Mouse (Mus musculus) midbrain, embryonic 11.5 days (tissue): Measurements from ENCODE around the gene Ankrd44. TPM values are rescaled to one million over a fixed set of nuclear protein-coding genes. Genes with fewer than 3 reads are reported as not detected.

Experiments used
- ATAC-seq: fragments of 200-750 bp; cut with Nextera tagmentation; 2 replicates; pipeline ENCODE4 v1.8.0; 2017; ENCODE audit warnings: moderate TSS enrichment, moderate library complexity; ENCODE audit not compliant: low FRiP score
- DNase-seq: peaks from one replicate; pipeline ENCODE4 v3.0.0; 2015; ENCODE audit warnings: low spot score; ENCODE audit errors: missing footprints
- H3K27ac ChIP-seq: fragments of 300-500 bp; sonication (generic); 2 replicates; pipeline ENCODE4 v1.5.1; 2014; ENCODE audit warnings: low read depth, low read length
- H3K27me3 ChIP-seq: fragments of 300-500 bp; sonication (generic); 2 replicates; pipeline ENCODE4 v1.6.1; 2014; ENCODE audit warnings: mild to moderate bottlenecking, low read length, moderate library complexity, mixed read lengths; ENCODE audit not compliant: control insufficient read depth, insufficient read depth
- H3K36me3 ChIP-seq: fragments of 300-500 bp; sonication (generic); 2 replicates; pipeline ENCODE4 v1.6.1; 2014; ENCODE audit warnings: mild to moderate bottlenecking, low read length, moderate library complexity, mixed read lengths; ENCODE audit not compliant: control insufficient read depth, insufficient read depth
- H3K4me1 ChIP-seq: fragments of 300-500 bp; sonication (generic); 2 replicates; pipeline ENCODE4 v1.6.1; 2014; ENCODE audit warnings: low read length; ENCODE audit not compliant: control insufficient read depth, insufficient read depth
- H3K4me2 ChIP-seq: fragments of 300-500 bp; sonication (generic); 2 replicates; pipeline ENCODE4 v1.6.1; 2014; ENCODE audit warnings: mild to moderate bottlenecking, moderate library complexity
- H3K4me3 ChIP-seq: fragments of 300-500 bp; sonication (generic); 2 replicates; pipeline ENCODE4 v1.5.1; 2014; ENCODE audit warnings: low read depth, low read length
- H3K9ac ChIP-seq: fragments of 300-500 bp; sonication (generic); 2 replicates; pipeline ENCODE4 v1.6.1; 2014; ENCODE audit warnings: low read length
- H3K9me3 ChIP-seq: fragments of 300-500 bp; sonication (generic); 2 replicates; pipeline ENCODE4 v1.6.1; 2016; ENCODE audit warnings: low read length; ENCODE audit not compliant: control insufficient read depth
- WGBS: fragments of 180-500 bp; shearing (Covaris S2); extraction: QIAGEN DNeasy Blood & Tissue Kit; methylation state at CpG from one replicate; pipeline ENCODE4 v1.1.7; 2014; 5-methylcytosine and 5-hydroxymethylcytosine counted together
- polyA plus RNA-seq: library from polyadenylated mRNA; unstranded; fragments of >200 nt; fragmentation: Nextera tagmentation; extraction: Ambion mirVana; gene quantifications from 2 replicates; pipeline ENCODE4 v1.2.1, GENCODE M21; 2014

The Ankrd44 gene
- polyA plus RNA-seq, 1 experiment from 2014 or later = 10.1 TPM

DNA sequence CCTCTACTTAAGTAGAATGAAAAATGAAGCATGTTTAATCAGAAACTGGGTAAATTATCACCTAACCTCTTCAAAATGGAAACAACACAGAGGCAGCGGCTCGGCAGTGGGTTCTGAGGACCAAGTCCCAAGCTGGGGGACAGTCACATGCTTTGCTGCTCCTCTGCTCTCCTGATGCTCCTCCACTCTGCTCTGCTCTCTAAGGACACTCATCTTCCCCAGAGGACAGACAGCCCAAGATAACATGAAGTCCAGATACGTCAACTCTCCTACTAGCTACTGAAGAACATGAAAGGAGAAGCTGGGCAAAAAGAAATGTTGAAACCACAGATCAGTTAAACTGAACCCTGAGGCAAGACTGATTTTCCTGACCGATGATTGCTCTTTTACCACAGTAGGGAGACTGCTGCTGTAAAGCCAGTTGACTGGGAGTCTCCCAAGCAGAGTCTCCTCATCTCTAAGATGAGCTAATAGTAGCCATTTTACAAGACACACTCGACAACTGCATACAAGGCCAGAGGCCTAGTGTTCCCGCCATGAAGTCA, 90.5 kb downstream of the Ankrd44 start:
- Histone ChIP-seq H3K4me2 (no peak overlapping the region), H3K4me1 (no peaks in the 10 kb centered on the region)
- DNase-seq = no peak

DNA sequence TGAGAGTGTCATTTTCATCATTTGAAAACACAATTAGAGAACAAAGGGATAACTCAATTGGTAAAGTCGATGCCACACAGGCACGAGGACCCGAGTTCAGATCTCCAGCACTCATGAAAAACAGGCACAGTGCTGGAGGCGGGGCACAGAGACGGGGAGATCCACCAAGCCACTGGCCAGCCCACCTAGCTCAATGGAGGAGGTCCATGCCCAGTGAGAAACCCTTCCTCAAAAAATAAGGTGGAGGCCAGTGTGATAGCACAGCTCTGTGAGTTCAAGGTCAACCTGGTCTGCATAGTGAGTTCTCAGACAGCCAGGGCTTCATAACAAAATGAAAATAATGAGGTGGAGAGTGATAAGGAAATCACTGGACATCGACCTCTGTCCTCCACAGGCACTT, 93.0 kb downstream of the Ankrd44 start:
- no peaks in the 10 kb centered on the region for H3K9me3 ChIP-seq
- WGBS = 90% methylated on average over 6 of the region's 6 CpGs
- no peaks in the 10 kb centered on the region for H3K27me3 ChIP-seq
- H3K27ac ChIP-seq = no peak overlapping the region
- peak; percentile 52; the same call in 1 of the 2 replicates for ATAC-seq
- H3K4me1 ChIP-seq = no peaks in the 10 kb centered on the region
- H3K4me2 ChIP-seq = no peak overlapping the region
- no peak for DNase-seq
- no peak overlapping the region for H3K9ac ChIP-seq
- no peak overlapping the region for H3K4me3 ChIP-seq
- no peaks in the 10 kb centered on the region for H3K36me3 ChIP-seq

More for the DNA sequence above, 90.5 kb downstream of the Ankrd44 start:
- Histone ChIP-seq H3K9ac (no peak overlapping the region), H3K36me3 (no peaks in the 10 kb centered on the region), H3K4me3 (no peak overlapping the region), H3K27ac (no peak overlapping the region), H3K27me3 (no peaks in the 10 kb centered on the region), H3K9me3 (no peaks in the 10 kb centered on the region)
- WGBS = 86% methylated on average over 6 of the region's 6 CpGs
- no peak for ATAC-seq

DNA sequence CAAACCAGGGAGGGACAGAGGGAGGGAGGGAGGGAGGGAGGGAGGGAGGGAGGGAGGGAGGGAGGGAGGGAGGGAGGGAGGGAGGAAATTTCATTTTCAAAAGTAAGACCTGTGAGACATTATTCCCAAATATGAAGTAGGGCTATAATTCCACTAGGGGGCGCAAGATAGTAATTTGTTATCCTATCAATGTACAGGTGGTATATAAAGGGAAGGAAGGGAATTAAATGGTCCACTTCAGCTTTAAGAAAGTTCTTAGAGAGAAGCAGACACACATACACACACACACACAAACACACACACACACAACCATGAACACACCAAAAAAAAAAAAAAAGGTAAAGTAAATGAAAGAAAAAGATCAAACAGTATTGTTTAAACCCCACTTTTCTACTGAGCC, 93.4 kb downstream of the Ankrd44 start:
- no peaks in the 10 kb centered on the region for H3K36me3 ChIP-seq
- H3K4me2 ChIP-seq = no peak overlapping the region
- H3K27me3 ChIP-seq = no peaks in the 10 kb centered on the region
- no peaks in the 10 kb centered on the region for H3K9me3 ChIP-seq
- no peak overlapping the region for H3K9ac ChIP-seq
- no peak overlapping the region for H3K4me3 ChIP-seq
- H3K27ac ChIP-seq = no peak overlapping the region
- DNase-seq (peak; percentile 92), ATAC-seq (peak; percentile 64; the same call in 1 of the 2 replicates)
- no peaks in the 10 kb centered on the region for H3K4me1 ChIP-seq
- 0% methylated on average over 1 of the region's 1 CpGs for WGBS

DNA sequence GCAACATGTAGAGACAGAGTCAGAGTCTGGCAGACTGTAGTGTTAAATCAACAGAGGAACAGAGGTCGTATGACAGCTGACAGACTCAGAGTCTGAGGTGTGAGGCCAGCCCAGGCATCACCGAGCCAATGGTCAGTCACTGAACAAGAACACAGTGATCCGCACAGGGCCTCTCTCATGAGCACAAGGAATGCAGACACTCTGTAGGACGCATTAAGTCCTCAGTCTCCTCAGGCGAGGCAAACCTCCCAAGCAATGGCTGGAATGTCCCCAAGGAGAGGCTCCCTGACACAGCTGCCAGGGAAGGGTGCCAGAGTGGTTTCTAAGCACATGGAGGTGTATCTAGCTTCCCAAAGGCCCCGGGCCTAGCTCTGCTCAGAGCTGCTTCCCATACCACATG, 96.0 kb downstream of the Ankrd44 start:
- Histone ChIP-seq H3K36me3 (no peaks in the 10 kb centered on the region), H3K9me3 (no peaks in the 10 kb centered on the region), H3K4me1 (no peaks in the 10 kb centered on the region), H3K27me3 (no peaks in the 10 kb centered on the region), H3K4me2 (no peak overlapping the region), H3K27ac (no peak overlapping the region), H3K9ac (no peak overlapping the region), H3K4me3 (no peak overlapping the region)
- DNase-seq = no peak
- ATAC-seq = no peak
- 67% methylated on average over 6 of the region's 6 CpGs for WGBS

DNA sequence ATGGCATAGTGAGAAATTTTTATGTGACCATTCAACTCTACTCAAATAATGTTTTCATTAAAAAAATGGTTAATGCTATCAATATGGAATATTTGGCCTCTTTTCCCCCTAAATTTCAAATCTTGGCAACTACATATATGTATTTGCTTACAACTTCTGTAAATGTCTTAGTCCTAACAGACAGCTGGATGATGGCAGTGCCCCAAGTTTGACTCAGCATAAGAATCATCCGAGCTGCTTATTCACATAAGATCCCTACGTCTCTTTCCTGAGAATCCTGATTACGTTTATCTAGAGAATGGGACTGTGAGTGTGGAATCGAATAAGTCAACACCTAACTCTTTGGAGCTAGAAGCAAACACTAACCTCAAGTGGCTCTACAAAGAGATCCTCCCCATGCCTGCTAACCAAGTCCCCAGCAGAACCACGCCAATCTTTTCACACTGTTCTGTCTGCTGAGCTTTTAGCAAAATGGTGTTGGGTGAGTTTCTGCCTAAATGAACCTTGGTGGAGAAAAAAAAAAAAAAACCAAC, 96.4 kb downstream of the Ankrd44 start:
- no peaks in the 10 kb centered on the region for H3K9me3 ChIP-seq
- H3K36me3 ChIP-seq = no peaks in the 10 kb centered on the region
- ATAC-seq = no peak
- H3K4me2 ChIP-seq = no peak overlapping the region
- H3K27me3 ChIP-seq = no peaks in the 10 kb centered on the region
- H3K27ac ChIP-seq = no peak overlapping the region
- no peak overlapping the region for H3K4me3 ChIP-seq
- DNase-seq = no peak
- no peaks in the 10 kb centered on the region for H3K4me1 ChIP-seq
- WGBS = 86% methylated on average over 5 of the region's 5 CpGs
- H3K9ac ChIP-seq = no peak overlapping the region

DNA sequence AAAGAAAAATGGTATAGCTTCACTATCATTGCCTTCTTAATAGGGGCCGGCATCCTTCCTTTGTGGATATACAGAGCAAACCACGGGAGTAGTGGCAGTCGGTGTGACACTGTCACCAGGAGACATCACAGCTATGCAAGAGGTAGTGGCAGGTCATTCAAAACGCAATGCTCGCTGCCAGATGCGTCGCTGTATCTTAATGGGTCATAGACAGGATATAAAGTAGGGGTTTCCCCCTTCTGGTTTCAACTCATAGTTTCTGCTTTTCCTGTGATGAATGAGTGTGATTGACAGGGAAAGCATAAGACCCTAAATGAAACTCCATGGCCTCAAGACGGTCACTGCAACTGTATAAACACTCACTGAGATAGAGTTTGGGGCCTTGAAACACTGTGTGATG, 98.4 kb downstream of the Ankrd44 start:
- H3K27me3 ChIP-seq = no peaks in the 10 kb centered on the region
- no peaks in the 10 kb centered on the region for H3K9me3 ChIP-seq
- H3K9ac ChIP-seq = no peak overlapping the region
- no peaks in the 10 kb centered on the region for H3K36me3 ChIP-seq
- no peaks in the 10 kb centered on the region for H3K4me1 ChIP-seq
- DNase-seq = no peak
- H3K4me3 ChIP-seq = no peak overlapping the region
- no peak for ATAC-seq
- WGBS = 80% methylated on average over 8 of the region's 8 CpGs
- no peak overlapping the region for H3K27ac ChIP-seq
- H3K4me2 ChIP-seq = no peak overlapping the region

DNA sequence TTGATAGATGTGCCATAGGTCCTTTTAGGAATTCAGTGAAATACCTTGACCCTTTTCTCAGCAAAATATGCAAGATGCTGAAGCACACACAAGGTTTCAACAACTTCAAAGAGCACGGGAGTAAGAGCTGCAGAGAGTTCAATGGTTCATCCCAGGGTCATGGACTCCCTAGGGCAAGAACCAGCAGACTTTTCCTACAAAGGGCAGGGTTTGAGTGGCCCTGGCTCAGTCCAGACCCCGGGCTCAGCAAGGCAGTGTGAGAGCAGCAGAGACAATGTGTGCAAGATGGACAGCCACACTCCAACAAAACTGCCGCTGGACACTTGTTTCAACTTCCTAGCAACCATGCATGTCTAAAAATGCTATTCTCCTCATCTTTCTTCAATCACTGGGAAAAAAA, 98.8 kb downstream of the Ankrd44 start:
- Histone ChIP-seq H3K36me3 (no peaks in the 10 kb centered on the region), H3K9ac (no peak overlapping the region), H3K9me3 (no peaks in the 10 kb centered on the region), H3K4me3 (no peak overlapping the region), H3K4me2 (no peak overlapping the region), H3K27me3 (no peaks in the 10 kb centered on the region), H3K27ac (no peak overlapping the region), H3K4me1 (no peaks in the 10 kb centered on the region)
- WGBS = 75% methylated on average over 3 of the region's 3 CpGs
- DNase-seq (no peak), ATAC-seq (no peak)

DNA sequence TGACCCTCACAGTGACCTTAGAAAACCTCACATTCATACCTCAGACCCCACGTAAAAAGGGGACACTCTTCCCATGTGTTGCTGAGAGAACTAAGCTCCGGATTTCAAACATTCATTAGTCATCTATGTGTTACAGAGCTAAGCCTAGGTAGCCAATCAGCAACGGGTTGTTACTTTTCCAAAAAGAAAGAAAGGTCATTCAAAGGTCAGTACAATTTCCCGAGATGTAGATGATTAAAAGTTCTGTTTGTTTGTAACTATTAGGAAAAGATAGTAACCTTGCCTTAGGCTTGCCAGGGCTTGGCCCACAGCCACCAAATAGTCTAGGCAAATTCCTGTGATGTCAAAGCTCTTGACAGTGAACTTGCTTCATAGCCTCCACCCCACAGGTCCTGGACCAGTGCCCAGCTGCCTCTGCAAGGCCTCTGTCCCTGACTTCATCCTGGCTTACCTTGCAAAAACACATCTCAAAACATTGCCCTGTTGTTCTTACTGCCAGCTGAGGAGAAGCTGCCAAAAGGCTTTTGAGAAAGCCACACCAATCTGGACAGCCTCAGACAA, 99.7 kb downstream of the Ankrd44 start:
- Histone ChIP-seq H3K36me3 (no peaks in the 10 kb centered on the region), H3K27ac (no peak overlapping the region), H3K4me1 (no peaks in the 10 kb centered on the region), H3K4me3 (no peak overlapping the region), H3K27me3 (no peaks in the 10 kb centered on the region), H3K9ac (no peak overlapping the region), H3K4me2 (no peak overlapping the region), H3K9me3 (no peaks in the 10 kb centered on the region)
- WGBS = 80% methylated on average over 4 of the region's 4 CpGs
- DNase-seq = no peak
- ATAC-seq = no peak

DNA sequence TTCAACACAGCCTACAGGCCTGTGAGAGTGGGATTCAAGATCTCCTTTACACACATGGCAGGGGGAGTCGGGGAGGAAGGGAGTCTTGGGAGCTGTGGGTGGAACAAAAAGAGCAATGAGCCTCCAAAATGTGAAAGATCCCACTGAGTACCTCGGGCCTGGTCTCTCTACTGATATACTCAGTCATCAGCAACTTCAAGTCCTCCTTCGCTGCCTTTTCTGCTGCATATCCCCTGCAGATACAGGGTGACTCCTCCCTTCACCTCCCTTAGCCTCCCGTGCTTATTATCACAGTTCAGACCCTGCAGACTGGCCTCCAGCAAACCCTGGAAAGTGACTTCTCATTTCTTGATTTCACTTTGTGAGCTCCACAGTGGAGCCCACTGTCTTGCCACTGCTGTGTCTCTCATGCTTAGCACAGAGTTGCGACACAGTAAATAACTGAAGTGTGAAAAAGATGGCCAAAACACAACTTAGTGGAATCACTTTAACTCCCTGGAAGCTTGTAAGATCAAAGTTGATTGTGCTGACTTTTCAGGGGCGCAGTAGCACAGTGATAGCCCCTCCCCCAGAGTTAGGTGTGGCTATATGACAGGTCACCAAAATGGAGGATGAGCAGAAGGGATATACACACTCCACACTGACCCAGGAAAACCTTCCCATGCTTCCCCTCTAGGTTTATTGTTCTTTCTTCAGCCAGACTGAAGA, 100.3 kb downstream of the Ankrd44 start:
- DNase-seq (peak; percentile 47), ATAC-seq (no peak)
- Histone ChIP-seq H3K27me3 (no peaks in the 10 kb centered on the region), H3K36me3 (no peaks in the 10 kb centered on the region), H3K4me3 (no peak overlapping the region), H3K4me2 (no peak overlapping the region), H3K9ac (no peak overlapping the region), H3K9me3 (no peaks in the 10 kb centered on the region), H3K4me1 (no peaks in the 10 kb centered on the region), H3K27ac (no peak overlapping the region)
- 79% methylated on average over 6 of the region's 6 CpGs for WGBS
